Mouse (Mus musculus) granulocyte monocyte progenitor cell, adult 5-6 weeks (primary cell): Measurements from ENCODE around the gene Tssk3. TPM values are rescaled to one million over a fixed set of nuclear protein-coding genes. Genes with fewer than 3 reads are reported as not detected.
A peak's percentile ranks its signal among the peaks of the same experiment; 100 is the strongest.
"Not testable (repeated sequence)": the region's sequence is repeated elsewhere in the genome, so short reads cannot be mapped to it uniquely, and the experiment has no call there.

ENCODE experiments used
- ATAC-seq: replicated peaks from 2 replicates; pipeline ENCODE4 v1.8.0; 2016; ENCODE audit warnings: mild to moderate bottlenecking, moderate TSS enrichment, inconsistent platforms; ENCODE audit not compliant: poor library complexity, severe bottlenecking
- total RNA-seq, 2 experiments: library from RNA; stranded (forward) in 1 of 2; stranded (reverse) in 1 of 2; fragments of 200-712, 200-1000 nt in 1 of 2; fragments of >200 nt in 1 of 2; fragmentation: Nextera tagmentation in 1 of 2; gene quantifications; 2 replicates each; pipeline ENCODE4 v1.2.3; 2014 to 2017

Tssk3 gene
- total RNA-seq (2014; fragmentation: Nextera tagmentation): not detected in 2 replicates
- total RNA-seq (2017): not detected in 2 replicates

DNA sequence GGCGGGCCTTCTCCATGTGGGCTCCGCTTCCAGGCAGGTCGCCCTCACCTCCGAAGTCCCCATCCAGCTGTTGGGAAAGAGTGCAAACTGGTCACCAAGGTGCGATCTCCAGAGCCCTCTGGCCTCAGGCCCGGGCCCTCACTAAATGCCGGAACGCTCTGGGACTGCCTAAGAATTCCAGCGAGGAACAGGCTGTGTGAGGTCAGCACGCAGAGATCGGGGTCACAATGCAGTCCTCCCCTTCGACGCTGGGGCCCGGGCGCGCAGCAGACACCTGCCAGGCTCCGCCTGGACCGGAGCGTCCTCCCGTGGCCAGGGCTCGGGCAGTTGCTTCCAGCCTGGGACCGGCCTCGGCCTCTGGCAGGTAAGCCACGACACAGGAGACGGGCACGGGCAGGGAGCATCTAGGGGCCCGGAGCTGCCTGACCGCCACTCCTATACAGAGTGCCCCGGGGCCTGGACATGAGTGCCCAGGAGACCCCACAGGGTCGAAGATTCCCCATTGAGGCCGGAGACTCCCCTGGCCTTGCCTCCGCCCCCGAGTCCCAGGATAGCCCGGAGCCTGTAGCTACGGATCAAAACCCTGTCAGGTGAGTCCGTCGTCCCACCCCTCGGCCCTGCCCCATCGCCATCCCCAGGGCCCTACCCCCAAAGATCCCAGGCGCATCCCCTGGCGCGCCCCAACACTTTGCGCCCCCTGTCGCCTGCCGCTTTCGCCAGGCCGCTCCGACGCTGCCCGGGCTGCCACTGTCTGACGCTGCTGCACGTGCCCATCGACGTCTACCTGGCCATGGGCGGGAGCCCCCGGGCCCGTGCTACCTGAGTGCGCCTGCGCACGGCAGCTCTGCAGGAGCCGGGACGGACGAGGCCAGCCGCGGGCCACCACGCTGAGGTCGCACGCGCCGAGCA is at the start of gene Tssk3, which contains the start of gene Fam229a:
TSS of gene Tssk3 (minus strand) at position 51 of the 909 bp plus-strand sequence.
TSS of gene Fam229a (plus strand) at position 219 of the 909 bp plus-strand sequence.
- ATAC-seq: 0 out of 2 replicates have a peak, but pooled peaks have one; percentile 11

DNA sequence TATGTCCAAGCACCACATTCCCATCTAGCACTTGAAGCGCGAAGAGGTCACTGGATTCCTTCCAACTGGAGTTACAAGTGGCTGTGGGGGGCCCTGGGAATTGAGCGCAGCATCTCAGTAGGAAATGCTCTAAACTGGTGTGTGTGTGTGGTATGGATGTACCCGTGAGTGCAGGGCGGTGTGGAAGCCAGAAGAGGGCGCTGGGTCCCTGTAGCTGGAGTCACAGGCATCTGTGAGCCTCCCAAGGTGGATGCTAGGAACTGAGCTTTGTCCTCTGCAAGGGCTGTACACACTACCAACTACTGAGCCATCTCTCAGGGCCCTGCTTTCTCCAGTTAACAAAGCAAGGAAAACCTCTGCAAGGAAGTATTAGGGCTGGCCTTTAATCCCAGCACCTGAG is 49.2 kb upstream of the Tssk3 start:
- 0 out of 2 replicates have a peak, but pooled peaks have one; percentile 21 for ATAC-seq

DNA sequence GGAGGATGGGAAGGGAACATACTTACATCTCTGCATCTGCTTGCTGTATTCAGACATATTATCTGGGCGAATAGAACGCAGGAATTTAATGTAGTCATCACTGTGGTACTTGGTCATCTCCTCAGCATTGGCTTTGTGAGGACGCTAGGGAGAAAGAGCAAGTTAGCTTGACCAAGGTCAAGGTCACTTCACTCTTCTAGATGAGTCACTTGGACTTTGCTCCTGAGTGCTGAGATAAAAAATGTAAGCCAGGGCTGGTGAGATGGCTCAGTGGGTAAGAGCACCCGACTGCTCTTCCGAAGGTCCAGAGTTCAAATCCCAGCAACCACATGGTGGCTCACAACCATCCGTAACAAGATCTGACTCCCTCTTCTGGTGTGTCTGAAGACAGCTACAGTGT is 38.1 kb upstream of the Tssk3 start:
- not testable (repeated sequence) for ATAC-seq

DNA sequence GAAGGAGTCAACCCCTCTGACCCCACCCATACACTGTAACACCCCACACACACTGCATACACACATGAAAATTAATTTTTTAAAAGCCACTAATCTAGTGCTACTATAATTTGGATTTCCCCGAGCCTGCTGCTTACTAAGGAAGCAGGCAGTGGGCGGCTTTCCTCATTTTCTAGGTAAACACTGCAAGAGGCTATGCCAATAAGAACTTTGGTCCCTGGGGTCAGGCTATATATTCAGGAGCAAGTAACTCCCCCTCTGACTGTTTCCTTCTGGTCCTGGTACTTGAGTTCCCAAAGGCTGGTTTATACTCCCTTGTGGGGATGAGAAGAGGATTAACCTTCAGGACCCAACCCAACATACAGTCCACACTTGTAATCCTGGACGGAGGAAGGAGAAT is 35.1 kb upstream of the Tssk3 start:
- no peak for ATAC-seq

DNA sequence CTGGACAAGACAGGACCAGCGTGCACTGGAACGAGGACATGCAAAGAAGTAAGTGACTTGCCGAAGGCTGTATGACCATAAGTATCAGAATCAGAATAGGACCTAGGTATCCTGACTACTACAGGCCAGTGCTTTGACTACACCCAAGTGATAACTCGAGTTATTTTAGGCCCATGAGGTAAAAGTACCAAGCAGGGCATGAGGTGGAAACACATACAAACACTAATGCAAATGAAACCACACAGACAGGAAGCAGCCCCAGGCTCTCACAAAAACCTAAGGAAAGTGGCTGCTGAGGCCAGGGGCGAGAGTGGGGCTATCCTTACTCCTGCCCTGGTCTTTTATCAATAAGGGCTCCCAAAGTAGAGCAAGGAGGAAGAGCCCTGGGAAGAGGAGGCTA is 34.5 kb upstream of the Tssk3 start:
- no peak for ATAC-seq

DNA sequence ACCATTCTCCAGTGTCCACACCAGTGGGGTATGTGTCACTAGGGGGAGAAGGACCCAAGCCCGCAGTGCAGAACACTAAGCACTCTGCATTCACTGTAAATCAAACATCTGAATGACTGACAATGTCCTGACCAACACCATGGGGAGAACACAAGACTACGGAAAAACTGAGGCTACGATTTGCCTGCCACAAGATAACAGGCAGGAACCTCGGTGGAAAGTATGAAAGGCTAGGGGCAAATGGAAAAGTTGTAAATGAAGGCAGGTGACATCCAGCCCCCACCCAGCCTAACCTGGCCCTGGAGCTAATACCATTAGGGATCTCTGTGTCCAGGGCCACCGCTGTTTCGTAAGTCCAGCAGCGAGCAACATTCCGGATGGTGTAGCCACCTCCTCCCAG is 27.7 kb upstream of the Tssk3 start:
- ATAC-seq: no peak

DNA sequence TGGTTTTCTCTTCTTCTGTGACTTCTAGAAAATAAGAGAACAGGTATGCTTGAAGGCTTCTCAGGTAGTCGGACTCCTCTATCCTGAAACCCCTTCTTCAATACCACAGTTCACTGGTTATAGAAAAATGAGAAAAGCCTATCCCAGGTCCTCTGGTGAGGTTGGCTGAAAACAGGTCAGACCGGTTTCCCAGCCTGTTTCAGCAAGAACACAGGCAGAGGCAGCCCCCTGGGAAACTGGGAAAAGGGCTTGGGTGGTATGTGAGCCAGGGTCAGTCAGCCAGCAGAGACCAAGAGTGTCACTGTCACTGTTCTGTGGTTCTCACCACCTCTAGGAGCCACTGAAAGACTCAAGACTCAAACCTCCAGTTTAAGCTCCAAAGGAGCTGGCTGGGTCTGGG is 26.1 kb upstream of the Tssk3 start:
- ATAC-seq: no peak

DNA sequence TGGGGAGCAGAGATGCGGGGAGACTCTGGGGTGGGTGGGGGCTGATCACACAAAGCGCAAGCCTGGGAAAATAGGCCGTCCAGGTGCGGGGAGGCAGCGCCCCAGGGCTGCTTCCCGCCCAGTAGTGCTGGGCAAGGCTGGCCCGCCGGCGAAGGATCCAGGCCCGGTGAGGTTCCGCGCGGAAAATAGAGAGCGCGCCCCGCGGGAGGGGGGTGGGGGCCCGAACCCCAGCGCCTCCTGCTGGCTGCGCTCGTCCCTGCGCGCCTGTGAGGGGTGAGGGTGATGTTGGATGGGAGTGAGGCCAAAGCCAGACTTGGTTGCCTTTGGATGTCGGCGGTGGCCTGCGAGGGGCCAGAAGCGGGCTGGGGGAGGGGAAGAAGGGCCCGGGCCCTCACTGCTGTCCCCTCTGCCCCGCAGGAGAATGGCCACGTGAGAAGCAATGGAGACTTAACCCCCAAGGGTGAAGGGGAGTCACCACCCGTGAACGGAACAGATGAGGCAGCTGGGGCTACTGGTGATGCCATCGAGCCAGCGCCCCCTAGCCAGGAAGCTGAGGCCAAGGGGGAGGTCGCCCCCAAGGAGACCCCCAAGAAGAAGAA is 23.6 kb upstream of the Tssk3 start:
- ATAC-seq: peak; percentile 41

DNA sequence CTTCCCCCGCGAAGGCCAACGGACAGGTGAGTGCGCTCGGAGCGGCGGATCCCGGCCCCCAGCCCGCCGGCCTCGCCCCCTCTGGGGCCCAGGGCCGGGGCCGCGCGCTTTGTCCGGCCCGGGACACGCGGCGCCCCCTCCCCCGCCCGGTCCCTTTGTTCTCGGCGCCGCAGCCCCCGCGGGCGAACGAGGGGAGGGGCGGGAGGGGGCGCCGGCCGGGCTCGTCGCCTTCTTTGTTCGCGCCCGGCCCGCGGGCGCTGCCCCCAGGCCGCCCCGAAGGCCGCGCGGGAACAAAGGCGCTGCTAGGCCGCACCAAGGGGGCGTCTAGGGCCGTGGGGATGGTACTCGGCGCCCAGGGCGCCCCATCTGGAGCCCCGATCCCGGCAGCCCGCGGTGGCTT is 23.1 kb upstream of the Tssk3 start:
- no peak for ATAC-seq

DNA sequence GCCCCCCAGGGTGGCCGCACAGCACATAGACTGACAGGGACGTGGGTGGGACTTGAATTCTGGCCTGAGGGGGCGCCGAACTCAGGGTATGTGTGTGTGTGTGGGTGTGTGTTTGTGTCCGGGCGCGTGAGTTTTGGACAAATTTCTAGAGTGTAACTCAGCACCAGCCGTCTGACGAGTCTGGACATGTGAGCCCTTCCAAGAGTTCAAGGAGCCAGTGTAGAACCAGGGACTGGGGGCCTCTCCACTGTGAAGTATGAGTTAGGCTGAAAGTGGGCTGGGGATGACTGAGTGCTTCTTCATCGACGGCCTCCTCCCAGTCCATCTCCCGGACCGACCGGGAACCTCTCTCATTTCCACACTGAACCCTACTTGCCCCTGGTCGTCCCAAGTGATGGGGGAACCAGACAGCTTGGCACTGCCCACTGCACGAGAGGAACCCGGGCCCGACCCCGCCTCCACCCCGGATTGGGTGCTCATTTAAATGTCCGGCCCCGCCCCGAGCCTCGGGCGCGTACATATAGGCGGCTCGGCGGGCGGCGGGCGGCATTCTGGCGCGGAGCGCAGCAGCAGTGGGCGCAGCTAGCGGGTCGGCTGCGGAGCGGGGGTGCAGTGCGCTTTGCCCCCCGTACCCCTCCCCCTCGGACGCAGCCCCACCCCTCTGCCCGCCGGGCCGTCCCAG is 22.4 kb upstream of the Tssk3 start, which contains the start of gene Marcksl1:
TSS of gene Marcksl1 (plus strand) at position 496 of the 682 bp plus-strand sequence.
- peak; percentile 77 for ATAC-seq

DNA sequence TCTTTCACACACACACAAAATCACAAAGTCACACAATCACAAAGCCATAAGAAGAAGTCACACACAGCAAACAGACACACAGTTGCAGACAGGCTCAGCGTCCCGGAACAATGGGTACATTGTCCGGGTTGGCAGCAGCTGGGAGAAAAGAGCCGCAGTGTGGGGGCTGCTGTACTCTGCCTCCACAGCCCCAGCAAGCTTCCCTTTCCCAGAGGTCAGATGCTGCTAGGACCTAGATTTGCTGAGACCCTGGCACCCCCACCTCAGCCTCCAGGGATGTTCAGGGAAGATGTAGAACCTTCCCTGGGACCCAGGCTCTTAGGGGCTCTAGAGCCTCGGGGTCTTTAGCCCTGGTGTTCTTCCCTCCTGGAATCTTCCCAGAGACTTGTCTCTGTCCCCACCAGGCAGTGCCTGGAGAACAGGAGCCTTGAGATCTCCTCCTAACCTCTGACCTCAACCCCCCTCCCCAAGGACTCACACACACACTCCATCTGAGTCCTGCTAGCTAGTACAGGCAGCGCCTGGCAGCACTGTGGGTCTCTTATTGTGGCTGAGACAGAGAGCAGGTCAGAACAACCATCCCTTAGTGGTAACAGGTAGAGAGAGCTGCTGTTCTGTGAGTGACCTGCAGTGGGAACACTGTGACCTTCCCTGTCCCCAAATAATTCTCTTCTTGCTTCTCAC is 20.7 kb upstream of the Tssk3 start:
- ATAC-seq: no peak

DNA sequence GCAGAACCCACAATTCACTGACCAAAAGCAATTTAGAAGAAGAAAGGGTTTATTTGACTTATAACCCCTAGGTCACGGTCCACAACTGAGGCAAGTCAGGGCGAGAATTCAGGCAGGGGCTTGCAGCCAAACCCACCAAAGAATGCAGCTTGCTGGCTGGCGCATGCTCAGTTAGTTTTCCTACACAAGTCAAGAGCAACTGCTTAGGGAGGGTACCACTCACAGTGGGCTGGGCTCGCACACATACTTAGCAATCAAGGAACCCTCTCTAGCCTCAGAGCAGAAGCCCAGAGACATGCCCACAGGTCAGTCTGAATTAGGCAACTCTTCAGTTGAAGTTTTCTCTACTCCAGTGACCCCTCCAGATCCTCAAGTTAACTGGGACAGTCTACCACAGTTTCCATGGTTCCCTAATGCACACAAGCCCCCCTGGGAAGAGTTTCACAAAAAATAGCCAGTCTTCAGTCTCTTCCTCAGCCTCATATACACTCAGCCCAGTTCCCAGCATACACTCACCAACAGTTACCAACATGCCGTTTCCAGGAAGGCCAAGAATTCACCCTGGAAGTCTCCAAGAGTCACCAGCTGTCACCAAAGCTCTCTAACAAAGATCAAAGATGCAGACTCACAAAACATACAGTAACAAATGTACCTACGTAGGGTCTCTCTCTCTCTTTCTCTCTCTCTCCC is 20.0 kb upstream of the Tssk3 start:
- no peak for ATAC-seq

DNA sequence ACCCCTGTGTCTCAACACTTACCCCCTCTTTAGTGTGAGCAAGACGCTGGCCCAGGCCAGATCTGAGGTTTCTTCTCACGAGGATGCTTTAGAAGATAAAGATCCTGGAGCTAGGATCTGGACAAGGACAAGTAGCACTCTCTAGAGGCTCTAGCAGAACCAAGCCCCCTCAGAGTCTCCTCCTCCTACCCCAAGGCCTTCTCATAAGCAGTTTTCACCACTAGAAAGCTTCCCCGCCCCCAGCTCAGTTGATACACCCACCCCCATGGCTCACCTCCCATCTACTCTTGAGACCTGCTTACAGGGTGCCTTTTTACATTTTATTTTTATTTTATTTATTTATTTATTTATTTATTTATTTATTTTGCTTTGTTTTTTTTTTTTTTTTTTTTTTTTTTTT is 18.8 kb upstream of the Tssk3 start:
- no peak for ATAC-seq

DNA sequence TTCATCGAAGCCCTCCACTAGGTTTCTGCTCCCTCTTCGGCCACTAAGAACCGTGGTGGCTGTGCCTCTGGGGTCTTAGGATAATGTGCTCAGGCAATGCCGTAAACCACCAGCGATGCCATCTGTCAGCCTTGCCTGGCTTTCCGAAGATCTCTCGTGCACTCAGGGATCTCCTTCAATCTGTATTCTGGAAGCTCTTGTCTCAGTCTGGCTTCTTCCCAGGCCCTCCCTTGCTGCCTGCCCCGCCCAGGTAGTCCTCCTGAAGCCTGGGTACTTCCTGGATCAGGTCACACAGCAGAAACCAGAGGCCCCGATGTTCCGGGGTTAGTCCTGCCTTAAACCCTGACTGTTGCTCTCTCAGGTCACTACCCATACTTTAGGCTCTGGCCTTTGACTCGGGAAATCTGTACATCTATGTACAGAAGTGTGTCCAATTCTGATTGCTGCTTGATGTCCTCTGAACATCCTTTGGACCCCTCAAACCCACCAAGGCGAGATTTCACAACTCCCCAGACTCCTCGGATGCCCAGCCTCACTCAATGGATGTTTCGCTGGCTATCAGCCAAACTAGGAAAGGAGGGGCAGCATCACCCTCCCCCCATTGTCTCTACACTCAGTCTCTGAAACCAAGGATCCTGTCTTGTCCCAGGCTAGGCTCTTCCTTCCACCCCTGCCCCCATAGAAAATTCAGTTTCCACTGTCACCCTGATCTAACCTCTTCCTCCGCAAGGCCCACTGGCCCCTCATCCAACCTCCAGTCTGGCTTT is 18.2 kb upstream of the Tssk3 start:
- no peak for ATAC-seq

DNA sequence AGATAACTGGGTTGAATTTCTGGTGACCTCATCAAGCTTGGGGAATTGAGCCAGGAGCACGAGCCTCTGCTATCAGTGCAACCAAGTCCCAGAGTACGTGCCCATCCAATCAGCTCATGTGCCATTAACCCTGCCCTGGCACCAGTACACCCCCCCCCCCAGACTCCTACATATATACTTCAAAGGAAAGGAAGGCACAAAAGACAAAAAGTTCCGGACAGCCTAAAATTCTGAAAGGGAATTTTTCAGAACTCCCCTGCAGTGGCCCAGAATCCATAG is 17.4 kb upstream of the Tssk3 start:
- ATAC-seq: no peak

DNA sequence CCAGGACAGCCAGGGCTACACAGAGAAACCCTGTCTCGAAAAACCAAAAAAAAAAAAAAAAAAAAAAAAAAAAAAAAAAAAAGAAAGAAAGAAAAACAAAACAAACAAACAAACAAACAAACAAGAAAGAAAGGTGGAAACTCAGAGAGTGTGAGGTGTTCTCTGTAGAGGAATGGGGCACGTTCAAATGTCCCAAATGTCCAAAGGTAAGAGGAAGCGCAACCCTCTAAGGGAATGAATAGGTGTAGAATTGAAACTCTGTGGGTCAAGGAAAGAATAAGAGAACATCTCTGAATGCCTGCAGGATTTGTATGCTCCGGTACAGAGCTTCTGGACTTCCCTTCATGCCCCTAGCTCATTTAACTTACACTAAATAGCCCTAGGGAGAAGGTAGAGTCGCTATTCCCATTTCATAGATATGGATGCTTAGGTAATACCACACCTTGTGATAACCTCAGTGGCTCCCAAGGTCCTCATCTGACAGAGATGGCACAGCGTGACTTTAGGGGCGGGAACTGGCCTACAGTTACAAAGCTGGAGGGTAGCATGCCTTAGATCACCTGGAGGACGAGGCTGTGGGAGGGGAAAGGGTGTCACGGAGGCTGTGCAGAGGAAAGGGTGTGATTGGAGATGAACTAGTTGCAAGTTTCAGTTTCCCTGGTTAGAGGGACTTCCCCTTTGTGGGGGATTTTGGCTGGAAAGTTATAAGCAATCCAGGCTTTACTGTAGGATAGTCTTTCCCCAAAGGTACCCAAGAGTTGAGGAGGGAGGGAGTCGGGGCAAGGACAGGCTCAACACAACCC is 16.8 kb upstream of the Tssk3 start:
- ATAC-seq: peak; percentile 68

DNA sequence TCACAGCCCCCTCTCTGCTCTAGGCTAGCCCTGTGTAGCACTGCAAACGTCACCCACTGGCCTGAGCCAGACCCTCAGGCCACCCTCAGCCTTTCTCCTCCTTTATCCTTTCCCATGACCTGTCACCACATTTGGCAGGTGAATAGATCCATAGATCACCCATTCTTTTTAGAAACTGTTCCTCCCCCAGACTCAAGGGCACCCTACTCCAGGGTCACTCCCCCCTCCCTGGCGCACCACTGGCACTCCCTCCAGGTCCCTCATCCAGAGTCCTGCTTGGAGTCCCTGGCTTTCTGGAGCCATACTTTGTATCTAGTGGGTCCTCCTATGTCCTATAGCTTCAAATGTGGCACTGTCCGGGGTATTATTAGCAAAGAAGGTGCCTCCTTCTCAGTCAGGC is 14.7 kb upstream of the Tssk3 start:
- no peak for ATAC-seq

DNA sequence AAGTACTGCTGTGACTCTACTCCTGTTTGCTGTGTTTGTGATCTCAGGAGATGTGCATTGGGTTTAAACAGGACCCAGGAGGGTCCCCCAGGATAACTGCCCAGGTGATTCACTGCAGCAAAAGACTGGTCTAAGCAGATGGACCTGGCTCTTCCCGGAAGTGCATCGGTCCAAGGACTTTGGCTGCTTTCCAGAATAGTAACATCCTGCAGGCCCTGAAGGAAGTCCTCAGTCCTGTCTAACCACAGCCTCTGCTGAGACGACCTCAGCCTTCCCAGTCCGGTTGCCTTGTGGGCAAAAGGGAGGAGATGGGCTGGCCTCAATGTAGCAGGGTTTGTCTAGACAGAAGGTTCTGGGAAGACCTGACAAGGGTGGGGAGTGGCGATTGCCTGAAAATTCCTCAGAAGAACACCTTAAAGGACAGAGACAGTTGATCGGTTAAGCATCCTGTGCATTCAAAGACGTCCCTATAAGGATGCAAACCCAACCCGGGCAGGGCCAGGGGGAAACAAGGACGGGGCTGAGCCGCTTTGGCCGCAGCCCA is 12.2 kb upstream of the Tssk3 start:
- ATAC-seq: no peak; the same call in 1 of the 2 replicates
